Mouse (Mus musculus) bone marrow, adult 2 months (tissue): ENCODE results near the gene Tenm4.

ENCODE experiments used
- CTCF ChIP-seq: fragments of 200-500 bp; IDR thresholded peaks from 2 replicates; pipeline ENCODE4 v1.5.1; 2011; ENCODE audit warnings: low read length, control low read depth; ENCODE audit not compliant: control insufficient read depth, insufficient read depth
- POLR2A ChIP-seq: fragments of 200-500 bp; IDR thresholded peaks from 2 replicates; pipeline ENCODE4 v1.6.1; 2011; ENCODE audit warnings: low read depth, mild to moderate bottlenecking, control low read depth, low read length, borderline replicate concordance; ENCODE audit not compliant: control insufficient read depth

DNA sequence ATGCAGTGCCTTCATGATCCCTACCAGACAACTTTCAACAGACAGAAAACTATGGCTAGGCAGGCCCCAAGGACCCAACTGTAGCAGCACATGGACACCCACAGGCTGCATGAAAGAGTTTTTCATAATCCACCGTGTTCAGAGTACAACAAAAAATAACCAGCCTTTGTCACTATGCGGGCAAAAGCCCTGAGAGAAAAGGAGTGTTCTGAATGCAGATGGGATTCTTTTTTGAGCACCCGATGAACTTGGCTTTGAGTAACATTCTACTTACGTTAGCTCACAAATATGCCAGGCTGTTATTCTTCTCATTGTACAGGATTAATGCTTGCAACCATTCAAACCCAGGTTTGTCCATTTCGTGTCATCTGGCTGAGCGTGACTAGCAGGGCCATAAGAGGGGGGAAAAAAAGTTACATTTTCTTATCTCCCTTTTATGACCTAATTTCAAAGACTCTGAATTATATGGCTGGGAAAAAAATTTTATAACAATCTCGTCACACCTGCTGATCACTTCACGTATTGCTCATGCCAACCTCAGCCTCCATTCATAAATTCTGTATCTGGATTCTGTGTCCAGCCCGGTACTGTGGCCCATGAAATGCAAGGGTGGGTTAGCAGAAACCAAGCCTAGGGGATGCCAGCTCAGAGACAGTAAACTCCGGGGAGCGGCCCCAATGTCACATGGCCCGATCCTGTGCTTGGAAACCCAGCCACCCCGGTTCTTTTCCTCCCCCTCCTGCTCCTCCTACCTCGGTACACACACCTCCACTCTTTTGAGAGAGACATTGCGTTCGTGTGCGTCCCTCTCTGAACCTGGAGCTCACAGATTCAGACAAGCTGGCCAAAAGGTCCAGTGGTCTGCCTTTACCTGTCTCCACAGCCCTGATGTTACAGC is 732.3 kb downstream of the Tenm4 start:
- no peak for TF ChIP-seq CTCF
- no peak for TF ChIP-seq POLR2A
